Mouse (Mus musculus): ENCODE data around the gene Tanc1. TPM values are rescaled to one million over a fixed set of nuclear protein-coding genes. Genes with fewer than 3 reads are reported as not detected.
A peak's percentile ranks its signal among the peaks of the same experiment; 100 is the strongest.

Tanc1 gene
- total RNA-seq, 2 experiments from 2014 or later: 42.5 to 42.8 TPM

- peak; percentile 22 for DNase-seq
Observed at GRCm38 (mm10) chr2:59800481-59801266, 188.8 kb downstream of the Tanc1 start.

- peak; percentile 26 for DNase-seq
Observed at GRCm38 (mm10) chr2:59802722-59803387, 191.0 kb downstream of the Tanc1 start.

GRCm38 (mm10) chr2:59805595-59805994 is 193.8 kb downstream of the Tanc1 start:
- DNase-seq: no peak

- DNase-seq: no peak
Observed at GRCm38 (mm10) chr2:59806038-59806437, 194.2 kb downstream of the Tanc1 start.

- DNase-seq: no peak
Observed at GRCm38 (mm10) chr2:59808608-59809007, 196.8 kb downstream of the Tanc1 start.

GRCm38 (mm10) chr2:59810039-59810438 is 198.2 kb downstream of the Tanc1 start:
- DNase-seq: no peak

GRCm38 (mm10) chr2:59811247-59811646 is 199.4 kb downstream of the Tanc1 start:
- no peak for DNase-seq

GRCm38 (mm10) chr2:59812641-59813040 is 200.8 kb downstream of the Tanc1 start:
- DNase-seq: no peak

- no peak for DNase-seq
Observed at GRCm38 (mm10) chr2:59813457-59813856, 201.6 kb downstream of the Tanc1 start.

- DNase-seq: no peak
Observed at GRCm38 (mm10) chr2:59814997-59815396, 203.2 kb downstream of the Tanc1 start.

GRCm38 (mm10) chr2:59818663-59819062 is 206.8 kb downstream of the Tanc1 start:
- DNase-seq: no peak

- no peak for DNase-seq
Observed at GRCm38 (mm10) chr2:59819415-59819814, 207.6 kb downstream of the Tanc1 start.

- no peak for DNase-seq
Observed at GRCm38 (mm10) chr2:59820088-59820487, 208.2 kb downstream of the Tanc1 start.

- no peak for DNase-seq
Observed at GRCm38 (mm10) chr2:59821044-59821443, 209.2 kb downstream of the Tanc1 start.

- peak; percentile 68 for DNase-seq
Observed at GRCm38 (mm10) chr2:59824289-59824688, 212.4 kb downstream of the Tanc1 start.

- no peak for DNase-seq
Observed at GRCm38 (mm10) chr2:59825380-59825779, 213.5 kb downstream of the Tanc1 start.

- DNase-seq: no peak
Observed at GRCm38 (mm10) chr2:59828103-59828655, 216.3 kb downstream of the Tanc1 start.

- peak; percentile 80 for DNase-seq
Observed at GRCm38 (mm10) chr2:59828777-59829508, 217.1 kb downstream of the Tanc1 start.

- DNase-seq: no peak
Observed at GRCm38 (mm10) chr2:59829718-59830117, 217.9 kb downstream of the Tanc1 start.

- DNase-seq: peak; percentile 69
Observed at GRCm38 (mm10) chr2:59830151-59830550, 218.3 kb downstream of the Tanc1 start.

- DNase-seq: no peak
Observed at GRCm38 (mm10) chr2:59830940-59831339, 219.1 kb downstream of the Tanc1 start.

- no peak for DNase-seq
Observed at GRCm38 (mm10) chr2:59831831-59832230, 220.0 kb downstream of the Tanc1 start.

GRCm38 (mm10) chr2:59838825-59839224 is 227.0 kb downstream of the Tanc1 start:
- DNase-seq: no peak

Data from heart, postnatal 4 days (tissue).